Mouse (Mus musculus) spleen, adult 2 months (tissue): ENCODE measurements around the gene Mrpl30.

Experiments
- CTCF ChIP-seq: fragments of 200-500 bp; IDR thresholded peaks from 2 replicates; pipeline ENCODE4 v1.5.1; 2011; ENCODE audit warnings: mild to moderate bottlenecking, inconsistent platforms; ENCODE audit not compliant: insufficient read depth, insufficient read length, insufficient replicate concordance; ENCODE audit errors: extremely low read depth
- POLR2A ChIP-seq: fragments of 200-500 bp; IDR thresholded peaks from 2 replicates; pipeline ENCODE4 v1.6.1; 2011; ENCODE audit warnings: low read depth, low read length, inconsistent platforms

GRCm38 (mm10) chr1:37866286-37866685 is 24.0 kb upstream of the Mrpl30 start, which contains the start of gene Tsga10:
- no peak for TF ChIP-seq CTCF
- no peak for TF ChIP-seq POLR2A
